Mouse (Mus musculus) small intestine, adult 2 months (tissue): ENCODE results near the gene Cdh4.

ENCODE experiments used
- CTCF ChIP-seq: fragments of 200-500 bp; IDR thresholded peaks from 2 replicates; pipeline ENCODE4 v1.5.1; 2012; ENCODE audit warnings: low read depth, mild to moderate bottlenecking, control low read depth, inconsistent platforms, low read length, moderate library complexity, mixed read lengths; ENCODE audit not compliant: insufficient replicate concordance, insufficient read length; ENCODE audit errors: extremely low read depth
- POLR2A ChIP-seq: fragments of 200-500 bp; IDR thresholded peaks from 2 replicates; pipeline ENCODE4 v1.6.1; 2012; ENCODE audit warnings: low read depth, mild to moderate bottlenecking, control low read depth, inconsistent platforms, low read length, moderate library complexity

- no peak for TF ChIP-seq CTCF
- TF ChIP-seq POLR2A = no peak
These were observed 213.3 kb downstream of the Cdh4 start for GRCm38 (mm10) chr2:179655506-179655905.
